Mouse (Mus musculus) gastrocnemius, postnatal 36 days (tissue): Measurements from ENCODE around the gene Myl6b. TPM values are rescaled to one million over a fixed set of nuclear protein-coding genes. Genes with fewer than 3 reads are reported as not detected.

Experiments
- DNase-seq, 2 experiments: peaks; one replicate each; pipeline ENCODE4 v3.0.0; 2022
- intact Hi-C: fragments of 180-260 bp; cut with DNase I; formaldehyde crosslinking; loops from one replicate; pipeline ENCODE4 v1.15.1; 2025
- microRNA-seq, 2 experiments: library from miRNA; unstranded; fragments of <30 nt; microRNA quantifications; one replicate each; pipeline ENCODE4 v1.2.0; 2021
- total RNA-seq, 2 experiments: library from RNA; stranded (reverse); gene quantifications; 2 replicates each; pipeline ENCODE4 v1.2.3; 2021

Myl6b gene
- total RNA-seq, 2 experiments from 2014 or later: 5.6 to 21.4 TPM

- peak; percentile 78 to 84 for DNase-seq
- intact Hi-C loops: loop anchor here (2.0 to 5.0 kb wide), 2 partner anchors 33 to 76 kb away; partner anchors contain the start of gene Myl6
These were observed 39.6 kb downstream of the Myl6b start, which contains the start of gene Smarcc2 for GRCm38 (mm10) chr10:128458719-128459408. Smarcc2 (plus strand) TSS chr10:128459248.

GRCm38 (mm10) chr10:128458348-128458718 is 40.2 kb downstream of the Myl6b start:
- intact Hi-C loops: loop anchor here (2.0 to 5.0 kb wide), 2 partner anchors 34 to 76 kb away; partner anchors contain the start of gene Myl6
- DNase-seq: peak; percentile 86 to 96

- intact Hi-C loops: loop anchor here (2.0 to 5.0 kb wide), 4 partner anchors 35 to 123 kb away; partner anchors contain the start of gene Myl6
- no peak for DNase-seq
These were observed 40.8 kb downstream of the Myl6b start for GRCm38 (mm10) chr10:128457676-128458075.

GRCm38 (mm10) chr10:128455280-128455679 is 43.2 kb downstream of the Myl6b start:
- intact Hi-C loops: loop anchor here (5.0 kb wide), 1 partner anchor 37 kb away; the partner anchor contains the start of gene Myl6

GRCm38 (mm10) chr10:128454471-128454870 is 44.0 kb downstream of the Myl6b start:
- no peak for DNase-seq
- intact Hi-C loops: no loop called here

More at GRCm38 (mm10) chr10:128455280-128455679, 43.2 kb downstream of the Myl6b start:
- DNase-seq: peak; percentile 47 to 63

GRCm38 (mm10) chr10:128451014-128451413 is 47.5 kb downstream of the Myl6b start:
- no peak for DNase-seq
- intact Hi-C loops: no loop called here

GRCm38 (mm10) chr10:128445407-128445806 is 53.1 kb downstream of the Myl6b start:
- intact Hi-C loops: no loop called here
- no peak for DNase-seq

GRCm38 (mm10) chr10:128444354-128444753 is 54.1 kb downstream of the Myl6b start:
- no peak for DNase-seq
- intact Hi-C loops: no loop called here

Small RNA genes lying within 50 kb of the gene (microRNA-seq; reads per million reads assigned to microRNA genes)
- gene Mir6916: 0 reads per million in 2 experiments
- 0 to 0.72 reads per million in 2 experiments for gene Mir8105

Other genes starting within 250 kb of the Myl6b start
- gene Apon, start 244.6 kb downstream of the Myl6b start, total RNA-seq: not detected
- not detected for gene Apof, start 230.0 kb downstream of the Myl6b start, total RNA-seq
- gene Stat2, start 228.1 kb downstream of the Myl6b start, total RNA-seq: 1 to 10 TPM; 3.2 to 3.9 TPM
- not detected for gene Il23a, start 199.9 kb downstream of the Myl6b start, total RNA-seq
- gene Pan2, start 195.3 kb downstream of the Myl6b start, total RNA-seq: 1 to 10 TPM; 4.4 to 5.6 TPM
- gene Cnpy2, start 176.2 kb downstream of the Myl6b start, total RNA-seq: 10 to 100 TPM; 41.6 to 45.4 TPM
- 100 to 1,000 TPM; 586 to 610 TPM for gene Cs, start 161.0 kb downstream of the Myl6b start, total RNA-seq
- gene Coq10a, start 129.7 kb downstream of the Myl6b start, total RNA-seq: 100 to 1,000 TPM; 433 to 434 TPM
- 10 to 100 TPM; 50.5 to 55.7 TPM for gene Ankrd52, start 121.6 kb downstream of the Myl6b start, total RNA-seq
- not detected for gene Slc39a5, start 97.5 kb downstream of the Myl6b start, total RNA-seq
- gene Nabp2, start 87.2 kb downstream of the Myl6b start, total RNA-seq: 10 to 100 TPM; 48.1 to 50.4 TPM
- gene Rnf41, start 87.0 kb downstream of the Myl6b start, total RNA-seq: 10 to 100 TPM; 10.4 to 10.5 TPM
- 10 to 100 TPM; 39.2 to 46.4 TPM for gene Smarcc2, start 39.4 kb downstream of the Myl6b start, total RNA-seq
- gene Myl6, start 4.5 kb downstream of the Myl6b start, total RNA-seq: 100 to 1,000 TPM; 155 to 171 TPM
- 10 to 100 TPM; 12.8 to 13.0 TPM for gene Esyt1, start 27.2 kb upstream of the Myl6b start, total RNA-seq
- gene Zc3h10, start 49.1 kb upstream of the Myl6b start, total RNA-seq: 1 to 10 TPM; 3.7 to 5.3 TPM
- gene Rpl41, start 50.6 kb upstream of the Myl6b start, total RNA-seq: 100 to 1,000 TPM; 857 to 980 TPM
- 10 to 100 TPM; 32.8 to 39.0 TPM for gene Pa2g4, start 67.3 kb upstream of the Myl6b start, total RNA-seq
- 1 to 10 TPM; 2.1 to 4.6 TPM for gene Erbb3, start 91.0 kb upstream of the Myl6b start, total RNA-seq
- gene Rps26, start 128.1 kb upstream of the Myl6b start, total RNA-seq: 100 to 1,000 TPM; 289 to 338 TPM
- gene Ikzf4, start 147.3 kb upstream of the Myl6b start, total RNA-seq: under 1 TPM; 0.26 to 0.69 TPM
- gene Suox, start 175.4 kb upstream of the Myl6b start, total RNA-seq: 10 to 100 TPM; 19.4 to 20.3 TPM
- gene Rab5b, start 197.6 kb upstream of the Myl6b start, total RNA-seq: 10 to 100 TPM; 80.4 to 90.1 TPM
- gene Pmel, start 205.5 kb upstream of the Myl6b start, total RNA-seq: under 1 TPM in 1 of 2 experiments, not detected in 1; 0.22 TPM
- gene Cdk2, start 206.3 kb upstream of the Myl6b start, total RNA-seq: 1 to 10 TPM; 4.6 to 5.5 TPM
- 1 to 10 TPM; 7.7 to 9.8 TPM for gene Dgka, start 246.2 kb upstream of the Myl6b start, total RNA-seq
- gene Pym1, start 249.2 kb upstream of the Myl6b start, total RNA-seq: 10 to 100 TPM in 1 of 2 experiments, 1 to 10 TPM in 1; 8.8 to 11.7 TPM